Mouse (Mus musculus): ENCODE results near the gene Eif4g1. TPM values are rescaled to one million over a fixed set of nuclear protein-coding genes. Genes with fewer than 3 reads are reported as not detected.

Eif4g1 gene
- polyA plus RNA-seq, 1 experiment from 2014 or later = 73.5 TPM

DNA sequence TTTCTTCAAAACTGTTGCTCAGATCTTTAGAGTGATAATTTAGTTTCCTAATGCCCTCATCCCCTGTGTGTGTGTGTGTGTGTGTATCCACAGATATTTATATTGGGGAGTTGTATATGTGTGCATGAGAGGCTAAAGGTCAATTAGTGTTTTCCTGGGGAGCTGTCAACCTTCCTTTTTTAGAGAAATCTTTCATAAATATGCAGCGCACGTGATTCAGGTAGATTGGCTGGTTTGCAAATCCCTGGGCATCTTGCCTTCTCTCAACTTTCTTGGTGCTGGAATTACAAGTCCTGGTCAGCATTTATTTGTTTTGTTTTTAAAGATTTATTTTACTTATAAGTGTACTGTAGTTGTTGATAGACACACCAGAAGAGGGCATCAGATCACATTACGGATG, 2.2 kb downstream of the Eif4g1 start:
- no peak overlapping the region for H3K4me3 ChIP-seq (ENCODE audit: low read depth, low read length)
- H3K4me2 ChIP-seq (replicated peaks; ENCODE audit: low read depth, low read length) = no peak overlapping the region
- no peak overlapping the region for H3K27ac ChIP-seq (ENCODE audit: low read length)
- H3K4me1 ChIP-seq (ENCODE audit: insufficient read depth, low read depth, low read length) = peaks cover 9% of the 10 kb centered on the region
- no peak overlapping the region for H3K9ac ChIP-seq (replicated peaks; ENCODE audit: low read depth)
- H3K9me3 ChIP-seq (ENCODE audit: low read length) = no peaks in the 10 kb centered on the region
- ATAC-seq = no peak
- TF ChIP-seq CTCF (IDR thresholded peaks at IDR 0.05) = no peak
- no peak for TF ChIP-seq EP300 (IDR thresholded peaks at IDR 0.05)
- no peaks in the 10 kb centered on the region for H3K36me3 ChIP-seq (ENCODE audit: insufficient read depth, low read length)
- 70% methylated on average over 3 of the region's 3 CpGs for WGBS
- no peaks in the 10 kb centered on the region for H3K27me3 ChIP-seq (replicated peaks; ENCODE audit: insufficient read depth, low read length)
- DNase-seq (ENCODE audit: low spot score) = no peak

DNA sequence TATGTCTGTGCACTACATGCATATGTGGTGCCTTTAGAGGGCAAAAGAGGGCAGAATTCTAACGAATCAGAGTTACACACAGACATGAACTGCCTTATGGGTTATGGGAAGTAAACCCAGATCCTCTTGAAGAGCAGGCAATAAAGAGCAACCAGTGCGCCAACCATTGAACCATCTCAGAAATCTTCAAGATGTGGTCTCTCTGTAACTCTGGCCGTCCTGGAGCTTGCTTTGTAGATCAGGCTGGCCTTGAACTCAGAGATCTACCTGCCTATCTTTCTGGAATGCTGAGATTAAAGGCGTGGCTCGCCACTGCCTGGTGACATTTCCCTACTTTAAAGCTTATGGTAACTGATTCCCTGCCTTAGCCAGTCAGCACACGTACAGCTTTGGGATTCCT, 3.8 kb downstream of the Eif4g1 start:
- WGBS = 20% methylated on average over 6 of the region's 6 CpGs
- Histone ChIP-seq H3K4me3 (ENCODE audit: low read depth, low read length) (no peak overlapping the region; the same call in 1 of the 2 replicates), H3K4me2 (replicated peaks; ENCODE audit: low read depth, low read length) (no peak overlapping the region), H3K36me3 (ENCODE audit: insufficient read depth, low read length) (no peaks in the 10 kb centered on the region), H3K27me3 (replicated peaks; ENCODE audit: insufficient read depth, low read length) (no peaks in the 10 kb centered on the region), H3K9ac (replicated peaks; ENCODE audit: low read depth) (no peak overlapping the region), H3K9me3 (ENCODE audit: low read length) (no peaks in the 10 kb centered on the region), H3K4me1 (ENCODE audit: insufficient read depth, low read depth, low read length) (peaks cover 9% of the 10 kb centered on the region), H3K27ac (ENCODE audit: low read length) (peak overlapping the region; percentile 97; the same call in 1 of the 2 replicates)
- DNase-seq (ENCODE audit: low spot score) = no peak
- ATAC-seq = no peak
- no peak for TF ChIP-seq CTCF (IDR thresholded peaks at IDR 0.05)
- no peak for TF ChIP-seq EP300 (IDR thresholded peaks at IDR 0.05)

DNA sequence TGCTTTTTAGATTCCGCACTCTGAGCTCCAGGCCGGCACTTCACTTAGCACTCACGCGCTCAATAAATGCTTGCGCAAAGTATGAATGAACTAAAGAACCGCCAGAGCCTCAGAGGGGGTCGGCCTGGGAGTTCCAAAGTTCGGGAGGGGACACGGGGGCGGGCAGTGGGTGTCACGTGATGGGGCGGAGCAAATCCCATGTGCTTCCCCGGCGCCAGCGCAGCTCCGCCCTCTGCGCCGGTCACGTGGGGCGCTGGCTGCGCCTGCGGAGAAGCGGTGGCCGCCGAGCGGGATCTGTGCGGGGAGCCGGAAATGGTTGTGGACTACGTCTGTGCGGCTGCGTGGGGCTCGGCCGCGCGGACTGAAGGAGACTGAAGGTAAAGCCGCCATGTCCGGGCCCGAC, 4.4 kb downstream of the Eif4g1 start:
- Histone ChIP-seq H3K27me3 (replicated peaks; ENCODE audit: insufficient read depth, low read length) (no peaks in the 10 kb centered on the region), H3K4me1 (ENCODE audit: insufficient read depth, low read depth, low read length) (peaks cover 10% of the 10 kb centered on the region), H3K36me3 (ENCODE audit: insufficient read depth, low read length) (no peaks in the 10 kb centered on the region), H3K9ac (replicated peaks; ENCODE audit: low read depth) (peak overlapping the region; percentile 87), H3K4me3 (ENCODE audit: low read depth, low read length) (peak overlapping the region; percentile 86), H3K4me2 (replicated peaks; ENCODE audit: low read depth, low read length) (peak overlapping the region; percentile 77), H3K9me3 (ENCODE audit: low read length) (no peaks in the 10 kb centered on the region), H3K27ac (ENCODE audit: low read length) (peak overlapping the region; percentile 97)
- 0% methylated on average over 31 of the region's 38 CpGs for WGBS
- TF ChIP-seq EP300 (IDR thresholded peaks at IDR 0.05) = 0 out of 2 replicates have a peak, but pooled peaks have one; percentile 14
- no peak for TF ChIP-seq CTCF (IDR thresholded peaks at IDR 0.05)
- ATAC-seq = peak; percentile 94
- DNase-seq (ENCODE audit: low spot score) = peak; percentile 98

DNA sequence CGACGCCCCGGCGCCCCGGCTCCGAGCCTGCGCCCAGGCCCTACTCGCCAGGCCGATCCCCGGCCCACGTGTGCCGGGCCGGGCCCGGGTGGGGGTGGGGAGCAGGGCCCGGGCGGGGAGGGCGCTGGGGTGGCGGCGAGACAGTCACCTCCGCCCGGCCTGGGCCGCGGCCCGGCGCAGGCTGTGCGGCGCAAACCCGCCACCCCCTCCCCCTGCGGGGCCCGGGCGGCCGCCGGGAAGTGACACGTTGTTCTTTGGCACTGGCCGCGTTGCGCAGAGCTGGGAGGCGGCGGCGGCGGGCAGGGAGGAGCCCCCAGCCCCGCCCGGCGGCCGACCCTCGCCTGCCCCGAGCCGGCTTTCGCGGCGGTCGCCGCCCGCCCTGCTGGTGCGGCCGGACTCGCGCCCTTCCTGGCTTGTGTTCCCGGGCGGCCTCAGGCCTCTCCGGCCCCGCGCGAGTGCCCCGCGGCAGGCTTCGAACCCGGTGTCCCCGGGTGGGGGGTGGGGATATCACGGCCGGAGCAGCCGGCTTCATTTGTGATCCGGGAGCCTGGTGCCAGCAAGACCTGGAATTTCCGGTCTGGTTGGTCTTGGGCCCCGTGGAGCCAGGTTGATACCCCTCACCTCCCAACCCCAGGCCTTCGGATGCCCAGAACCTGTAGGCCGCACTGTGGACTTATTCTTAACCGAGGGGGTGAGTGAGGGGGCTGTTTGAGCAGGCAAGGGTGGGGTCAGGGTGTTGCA, 5.0 kb downstream of the Eif4g1 start:
- H3K4me2 ChIP-seq (replicated peaks; ENCODE audit: low read depth, low read length) = peak overlapping the region; percentile 77
- H3K9me3 ChIP-seq (ENCODE audit: low read length) = no peaks in the 10 kb centered on the region
- H3K27me3 ChIP-seq (replicated peaks; ENCODE audit: insufficient read depth, low read length) = no peaks in the 10 kb centered on the region
- H3K9ac ChIP-seq (replicated peaks; ENCODE audit: low read depth) = peak overlapping the region; percentile 87
- peaks cover 14% of the 10 kb centered on the region for H3K4me1 ChIP-seq (ENCODE audit: insufficient read depth, low read depth, low read length)
- peak; percentile 85 for DNase-seq (ENCODE audit: low spot score)
- WGBS = 1% methylated on average over 30 of the region's 78 CpGs
- peak overlapping the region; percentile 86 for H3K4me3 ChIP-seq (ENCODE audit: low read depth, low read length)
- peak; percentile 80 for ATAC-seq
- peak overlapping the region; percentile 97 for H3K27ac ChIP-seq (ENCODE audit: low read length)
- H3K36me3 ChIP-seq (ENCODE audit: insufficient read depth, low read length) = no peaks in the 10 kb centered on the region
- no peak for TF ChIP-seq EP300 (IDR thresholded peaks at IDR 0.05)
- no peak for TF ChIP-seq CTCF (IDR thresholded peaks at IDR 0.05)

DNA sequence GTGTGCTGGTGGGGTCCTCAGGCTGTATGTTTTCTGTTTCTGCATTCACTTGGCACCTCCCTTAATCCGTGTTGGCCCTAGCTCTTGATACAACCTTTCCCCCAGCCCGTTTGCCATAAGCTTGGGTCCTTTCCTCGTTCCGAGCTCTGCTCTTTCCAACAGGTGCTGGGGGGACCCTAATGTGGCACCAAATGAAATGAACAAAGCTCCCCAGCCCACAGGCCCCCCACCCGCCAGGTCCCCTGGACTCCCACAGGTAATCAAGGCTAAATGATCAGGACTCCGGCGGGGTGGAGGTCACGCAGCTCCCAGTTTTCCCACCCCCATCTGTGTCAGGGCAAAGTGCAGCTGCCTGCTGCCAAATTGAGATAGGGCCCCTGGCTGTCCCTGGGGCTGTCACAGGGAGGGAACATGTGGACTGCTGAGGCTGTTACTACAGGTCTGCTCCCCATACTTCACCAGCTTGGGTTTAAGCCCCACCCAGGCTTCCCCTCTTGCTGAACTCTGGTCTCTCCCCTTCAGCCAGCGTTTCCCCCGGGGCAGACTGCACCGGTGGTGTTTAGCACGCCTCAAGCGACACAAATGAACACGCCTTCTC, 5.7 kb downstream of the Eif4g1 start:
- H3K9me3 ChIP-seq (ENCODE audit: low read length) = no peaks in the 10 kb centered on the region
- H3K36me3 ChIP-seq (ENCODE audit: insufficient read depth, low read length) = peaks cover 3% of the 10 kb centered on the region
- H3K4me3 ChIP-seq (ENCODE audit: low read depth, low read length) = peak overlapping the region; percentile 86
- H3K27me3 ChIP-seq (replicated peaks; ENCODE audit: insufficient read depth, low read length) = no peaks in the 10 kb centered on the region
- whole genome bisulfite sequencing = 6% methylated on average over 14 of the region's 14 CpGs
- peak overlapping the region; percentile 97 for H3K27ac ChIP-seq (ENCODE audit: low read length)
- H3K9ac ChIP-seq (replicated peaks; ENCODE audit: low read depth) = peak overlapping the region; percentile 87
- no peak for TF ChIP-seq CTCF (IDR thresholded peaks at IDR 0.05)
- TF ChIP-seq EP300 (IDR thresholded peaks at IDR 0.05) = no peak
- peaks cover 14% of the 10 kb centered on the region for H3K4me1 ChIP-seq (ENCODE audit: insufficient read depth, low read depth, low read length)
- ATAC-seq (no peak), DNase-seq (ENCODE audit: low spot score) (peak; percentile 47)
- peak overlapping the region; percentile 77 for H3K4me2 ChIP-seq (replicated peaks; ENCODE audit: low read depth, low read length)

DNA sequence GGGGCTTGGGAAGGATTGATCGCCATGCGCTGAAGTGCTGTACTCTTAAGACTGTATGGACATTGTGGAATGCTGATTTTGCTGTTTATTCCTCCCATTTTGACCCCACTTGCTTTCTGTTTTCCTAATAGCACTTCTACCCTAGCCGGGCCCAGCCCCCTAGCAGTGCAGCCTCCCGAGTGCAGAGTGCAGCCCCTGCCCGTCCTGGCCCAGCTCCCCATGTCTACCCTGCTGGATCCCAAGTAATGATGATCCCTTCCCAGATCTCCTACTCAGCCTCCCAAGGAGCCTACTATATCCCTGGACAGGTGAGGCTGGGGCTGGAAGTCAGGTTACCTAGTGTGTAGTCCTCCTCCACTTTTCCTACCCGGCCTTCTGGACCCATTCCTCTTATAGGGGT, 7.1 kb downstream of the Eif4g1 start:
- Histone ChIP-seq H3K4me1 (ENCODE audit: insufficient read depth, low read depth, low read length) (peaks cover 14% of the 10 kb centered on the region), H3K27ac (ENCODE audit: low read length) (no peak overlapping the region), H3K27me3 (replicated peaks; ENCODE audit: insufficient read depth, low read length) (no peaks in the 10 kb centered on the region), H3K9ac (replicated peaks; ENCODE audit: low read depth) (0 out of 2 replicates have a peak overlapping the region, but pooled peaks have one; percentile 6), H3K36me3 (ENCODE audit: insufficient read depth, low read length) (peaks cover 16% of the 10 kb centered on the region), H3K4me2 (replicated peaks; ENCODE audit: low read depth, low read length) (no peak overlapping the region), H3K4me3 (ENCODE audit: low read depth, low read length) (no peak overlapping the region), H3K9me3 (ENCODE audit: low read length) (no peaks in the 10 kb centered on the region)
- ATAC-seq = no peak
- 86% methylated on average over 6 of the region's 6 CpGs for WGBS
- DNase-seq (ENCODE audit: low spot score) = no peak
- no peak for TF ChIP-seq CTCF (IDR thresholded peaks at IDR 0.05)

Measured in lung, postnatal 0 days (tissue).